Mouse (Mus musculus): Measurements from ENCODE around the gene Celf2.

Gene Celf2

DNA sequence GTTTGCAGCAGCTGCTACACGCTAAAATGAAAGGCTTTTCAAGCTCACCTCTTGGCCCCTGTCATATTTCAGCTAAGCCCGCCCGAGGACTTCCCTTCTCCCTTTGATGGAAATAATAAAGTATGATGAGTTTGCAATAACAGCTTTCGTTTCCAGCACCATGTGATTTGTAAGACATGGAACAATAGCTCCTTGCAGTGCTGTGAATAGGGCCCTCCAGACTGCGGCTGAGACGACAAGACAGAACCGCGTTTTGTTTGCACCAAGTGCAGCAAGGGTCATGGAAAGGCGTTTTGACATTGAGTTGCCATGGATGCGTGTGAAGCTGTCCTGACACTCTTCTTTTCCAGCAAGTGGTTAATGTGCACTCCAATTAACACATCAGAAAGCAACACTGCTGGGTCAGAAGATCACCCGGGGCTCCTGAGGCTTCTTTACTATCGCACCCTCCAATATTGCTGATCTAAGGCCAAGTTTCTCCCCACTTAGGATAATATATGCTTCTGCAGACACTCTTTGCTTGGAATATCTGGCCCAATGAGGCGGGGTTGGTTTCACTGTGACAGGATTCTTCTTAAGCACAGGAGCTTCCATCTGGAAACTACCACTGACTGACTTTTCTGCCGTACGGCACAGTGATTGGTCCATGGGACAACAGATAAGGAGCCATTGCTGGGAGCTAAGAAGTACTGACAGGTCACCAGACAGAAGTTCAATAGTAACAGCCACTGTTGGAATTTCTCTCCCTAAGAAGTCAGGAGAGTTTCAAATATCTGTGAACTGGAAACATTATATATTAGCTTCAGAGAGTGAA is 301.5 kb downstream of the Celf2 start:
- no peak for DNase-seq (ENCODE audit: low spot score in 2 of 2)

- DNase-seq (ENCODE audit: low spot score in 2 of 2) = no peak
These were observed 315.9 kb downstream of the Celf2 start for GRCm38 (mm10) chr2:7193413-7193812.

- no peak for DNase-seq (ENCODE audit: low spot score in 2 of 2)
These were observed 330.2 kb downstream of the Celf2 start for GRCm38 (mm10) chr2:7179186-7179585.

DNA sequence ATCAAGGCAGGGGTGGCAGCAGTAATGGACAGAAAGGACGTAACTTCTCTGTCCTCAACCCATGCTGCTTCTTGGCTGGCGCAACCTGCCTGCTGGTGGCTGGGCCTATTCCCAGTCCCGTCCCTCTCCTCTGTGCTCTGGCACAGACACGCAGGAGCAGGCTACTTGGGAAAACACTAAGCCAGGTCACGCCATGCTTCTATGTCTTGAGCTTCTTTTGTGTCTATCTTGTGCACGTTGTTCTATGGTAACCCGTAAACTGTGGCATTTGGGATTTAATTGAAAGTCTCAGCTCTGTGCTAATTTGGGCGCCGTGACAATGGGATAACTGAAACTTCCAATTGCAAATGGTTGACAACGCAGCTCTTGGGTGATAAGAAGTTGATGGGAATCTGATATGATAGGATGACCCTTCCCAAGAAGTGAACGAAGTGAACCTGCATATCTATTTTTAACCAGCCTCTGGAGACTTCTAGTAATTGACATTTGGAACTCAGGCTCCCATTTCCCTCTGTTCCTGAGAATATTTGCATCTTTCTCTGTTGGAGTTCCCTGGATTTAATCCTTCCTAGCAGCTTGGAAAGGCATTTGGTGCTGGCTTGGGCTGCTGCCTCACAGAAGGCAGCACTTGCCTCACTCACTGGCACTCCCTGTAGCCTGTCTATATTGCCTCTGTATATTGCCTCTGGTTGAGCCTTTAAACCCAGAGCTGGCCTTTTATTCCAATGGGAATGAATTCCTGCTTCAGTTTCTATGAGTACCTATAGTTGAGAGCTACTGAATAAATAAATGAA is 335.9 kb downstream of the Celf2 start:
- no peak for DNase-seq (ENCODE audit: low spot score in 2 of 2)

GRCm38 (mm10) chr2:7171087-7171696 is 338.2 kb downstream of the Celf2 start:
- DNase-seq (ENCODE audit: low spot score in 2 of 2) = no peak

- no peak for DNase-seq (ENCODE audit: low spot score in 2 of 2)
These were observed 343.6 kb downstream of the Celf2 start for GRCm38 (mm10) chr2:7165786-7166185.

GRCm38 (mm10) chr2:7160108-7160507 is 349.3 kb downstream of the Celf2 start:
- DNase-seq (ENCODE audit: low spot score in 2 of 2) = no peak

- DNase-seq (ENCODE audit: low spot score in 2 of 2) = no peak
These were observed 362.1 kb downstream of the Celf2 start for GRCm38 (mm10) chr2:7147303-7147702.

GRCm38 (mm10) chr2:7145541-7146043 is 363.8 kb downstream of the Celf2 start:
- DNase-seq (ENCODE audit: low spot score in 2 of 2) = no peak

DNA sequence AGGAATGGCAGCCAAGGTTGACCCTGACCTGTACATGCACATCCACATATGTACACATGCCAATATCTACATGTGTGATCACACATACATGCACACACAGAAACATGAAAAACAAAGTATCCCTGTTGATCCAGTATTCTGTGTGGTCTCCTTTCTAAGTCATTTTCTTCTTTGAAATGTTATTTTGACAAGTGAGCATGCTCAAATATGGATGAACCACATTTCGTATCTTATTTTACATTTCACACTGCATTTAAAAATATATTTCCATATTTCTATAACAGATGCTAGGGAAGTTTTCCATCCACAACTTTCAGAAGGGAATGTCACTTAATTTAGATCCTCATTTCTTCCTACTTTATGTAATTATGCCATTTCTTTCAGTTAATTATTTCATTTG is 364.5 kb downstream of the Celf2 start:
- DNase-seq (ENCODE audit: low spot score in 2 of 2) = no peak

DNA sequence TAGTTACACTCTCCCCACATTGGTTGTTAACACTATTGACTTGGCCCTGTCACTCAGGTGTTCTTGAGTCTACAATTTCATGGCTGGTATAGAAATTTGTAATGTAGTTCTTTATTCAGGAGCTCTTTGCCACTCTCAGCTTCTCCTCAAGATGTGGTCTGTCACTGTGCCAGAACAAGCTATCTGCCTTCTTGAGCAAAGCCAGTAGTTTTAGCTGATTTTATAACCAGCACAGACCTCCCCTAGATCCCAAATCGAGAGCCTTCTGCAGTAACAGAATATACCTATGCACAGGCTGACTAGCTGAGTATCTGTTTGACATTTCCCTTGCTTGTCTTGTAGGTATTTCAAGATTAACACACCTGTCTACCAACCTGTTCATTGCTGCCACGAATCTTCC is 386.0 kb downstream of the Celf2 start:
- DNase-seq (ENCODE audit: low spot score in 2 of 2) = no peak

DNA sequence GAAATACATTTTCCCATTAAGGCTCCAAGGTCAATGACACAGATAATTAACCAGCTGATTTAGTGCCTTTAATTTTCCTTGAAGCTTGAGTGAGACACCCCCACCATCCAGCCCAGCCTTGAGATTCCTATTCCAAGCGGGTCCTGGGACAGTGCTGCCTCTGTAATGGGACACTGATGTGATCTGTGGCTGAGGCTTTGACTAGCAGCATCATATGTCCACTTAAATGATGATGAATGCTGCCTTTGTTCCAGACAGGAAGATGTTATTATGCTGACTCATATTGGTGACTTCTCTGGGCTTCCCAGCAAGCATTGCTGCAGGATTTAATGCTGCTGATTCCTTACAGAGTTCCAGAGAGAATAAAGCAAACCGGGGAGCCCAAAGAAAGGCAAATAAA is 393.6 kb downstream of the Celf2 start:
- no peak for DNase-seq (ENCODE audit: low spot score in 2 of 2)

DNA sequence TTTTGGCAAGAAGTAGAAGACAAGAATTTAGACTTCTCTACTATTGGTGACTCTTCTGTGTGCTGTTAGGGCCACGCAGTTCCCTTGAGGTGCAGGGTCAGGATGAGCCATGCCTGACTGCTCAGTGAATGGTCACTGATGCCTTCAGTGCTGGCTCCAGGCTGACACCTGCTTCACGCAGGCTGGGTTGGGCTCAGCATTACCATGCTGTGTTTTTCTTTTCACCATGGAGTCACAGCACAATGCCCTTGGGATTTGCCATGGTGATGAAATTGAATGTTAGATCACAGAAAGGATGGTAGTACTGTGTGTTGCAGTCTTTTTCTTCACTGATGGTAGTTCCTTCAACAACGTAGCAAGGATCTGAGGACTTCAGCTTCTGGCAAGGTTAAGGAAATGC is 394.2 kb downstream of the Celf2 start:
- DNase-seq (ENCODE audit: low spot score in 2 of 2) = no peak

- DNase-seq (ENCODE audit: low spot score in 2 of 2) = no peak
These were observed 395.6 kb downstream of the Celf2 start for GRCm38 (mm10) chr2:7113738-7114137.

- DNase-seq (ENCODE audit: low spot score in 2 of 2) = no peak
These were observed 397.1 kb downstream of the Celf2 start for GRCm38 (mm10) chr2:7112156-7112813.

DNA sequence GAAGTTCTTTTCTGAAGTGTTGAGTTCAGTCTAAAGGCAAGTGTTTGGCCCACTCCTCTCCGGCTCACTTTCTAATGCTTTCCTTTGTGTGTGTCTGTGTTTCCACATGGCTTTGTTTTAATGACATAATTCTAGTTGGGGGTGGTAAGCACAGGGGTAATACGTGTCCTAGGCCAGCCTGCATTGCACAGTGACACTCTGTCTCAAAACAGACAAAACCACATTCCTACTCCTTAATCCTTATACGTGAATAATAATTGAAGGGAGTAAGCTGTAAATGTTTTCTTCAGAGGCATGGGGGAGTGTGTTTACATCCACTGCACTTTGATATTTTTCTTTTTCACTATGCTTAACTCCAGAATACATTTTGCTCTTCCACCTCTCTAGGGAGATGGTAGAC is 415.9 kb downstream of the Celf2 start:
- DNase-seq (ENCODE audit: low spot score in 2 of 2) = no peak

DNA sequence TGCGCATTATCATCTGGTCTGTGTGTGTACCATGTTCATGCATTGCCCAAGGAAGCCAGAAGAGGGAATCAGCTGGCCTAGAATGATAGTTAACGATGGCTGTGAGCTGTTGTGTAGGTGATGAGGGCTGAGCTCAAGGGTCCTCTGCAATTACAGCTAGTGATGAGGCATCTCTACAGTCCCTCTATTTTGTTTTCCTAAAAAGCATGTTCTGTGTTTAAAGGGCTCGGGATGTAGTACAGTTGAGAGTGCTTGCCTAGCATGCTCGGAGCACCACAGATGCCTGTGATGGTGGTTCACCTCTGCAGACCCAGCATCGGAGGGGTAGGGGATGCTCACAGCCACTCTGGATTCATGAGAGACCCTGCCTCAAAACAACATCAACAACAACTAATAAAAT is 416.7 kb downstream of the Celf2 start:
- DNase-seq (ENCODE audit: low spot score in 2 of 2) = no peak

GRCm38 (mm10) chr2:7090496-7090895 is 418.9 kb downstream of the Celf2 start:
- DNase-seq (ENCODE audit: low spot score in 2 of 2) = no peak

GRCm38 (mm10) chr2:7089069-7089834 is 420.1 kb downstream of the Celf2 start:
- DNase-seq (ENCODE audit: low spot score in 2 of 2) = no peak

- no peak for DNase-seq (ENCODE audit: low spot score in 2 of 2)
These were observed 420.8 kb downstream of the Celf2 start for GRCm38 (mm10) chr2:7088536-7088935.

DNA sequence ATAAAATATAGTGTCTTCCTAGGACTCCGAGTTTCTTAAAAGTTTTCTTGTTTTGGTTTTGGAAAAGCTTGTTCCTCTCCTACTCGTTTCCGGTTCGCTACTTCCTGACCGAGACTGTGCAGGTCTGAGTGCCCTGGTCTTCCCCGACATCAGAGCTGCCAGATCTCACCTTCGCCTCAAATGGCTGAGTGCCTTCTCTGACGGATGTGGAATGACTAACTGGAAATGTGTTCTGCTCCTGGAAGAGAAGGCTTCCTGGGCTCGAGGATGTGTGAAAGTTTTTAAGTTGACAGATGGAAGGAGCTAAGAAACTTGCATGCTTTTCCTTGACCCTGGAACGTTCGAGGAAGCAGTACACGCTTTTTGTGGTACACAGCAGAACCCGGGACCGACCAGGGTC is 421.9 kb downstream of the Celf2 start:
- no peak for DNase-seq (ENCODE audit: low spot score in 2 of 2)

Measured in spleen, postnatal 10 days (tissue).